8 mouse cellular contexts compared by ENCODE assay signal in genomic region chr14:24793375-24794285, GRCm38 (mm10).
DNase-seq lines count a peak whose midpoint lies in the region; ATAC-seq lines count a peak whose summit lies in the region.

No protein-coding gene starts in this region.

- H3K9ac ChIP-seq in kidney, embryonic 14.5 days (ENCODE audit: low read depth, low read length) = no peak overlapping the region
- no peak overlapping the region for H3K9ac ChIP-seq in forebrain, embryonic 15.5 days (replicated peaks)
- no peak overlapping the region for H3K9ac ChIP-seq in intestine, embryonic 15.5 days

- WGBS in kidney, embryonic 14.5 days = 38% methylated on average over 10 of the region's 10 CpGs
- WGBS in forebrain, embryonic 15.5 days = 34% methylated on average over 10 of the region's 10 CpGs
- 50% methylated on average over 10 of the region's 10 CpGs for WGBS in intestine, embryonic 15.5 days

- no peak overlapping the region for H3K4me2 ChIP-seq in kidney, embryonic 14.5 days (replicated peaks; ENCODE audit: low read depth, low read length)
- H3K4me2 ChIP-seq in forebrain, embryonic 15.5 days (replicated peaks) = no peak overlapping the region
- H3K4me2 ChIP-seq in intestine, embryonic 15.5 days (replicated peaks) = no peak overlapping the region

- no peaks in the 10 kb centered on the region for H3K9me3 ChIP-seq in kidney, embryonic 14.5 days (ENCODE audit: control insufficient read depth, low read length)
- no peaks in the 10 kb centered on the region for H3K9me3 ChIP-seq in forebrain, embryonic 15.5 days
- no peaks in the 10 kb centered on the region for H3K9me3 ChIP-seq in intestine, embryonic 15.5 days

- no peak for DNase-seq in kidney, adult 11 months
- DNase-seq in brain, adult 2 months (ENCODE audit: low read depth, low spot score) = peak; percentile 97
- DNase-seq in ovary, postnatal 14 days (ENCODE audit: low spot score) = peak; percentile 46
- no peak for DNase-seq in right cerebral cortex, postnatal 14 days
- DNase-seq in spleen, postnatal 4 days (ENCODE audit: low spot score in 2 of 2) = no peak

- ATAC-seq in kidney, embryonic 14.5 days (ENCODE audit: low FRiP score, low TSS enrichment) = no peak
- ATAC-seq in forebrain, embryonic 15.5 days (replicated peaks) = peak; percentile 93
- ATAC-seq in intestine, embryonic 15.5 days = peak; percentile 45; the same call in 1 of the 2 replicates

- H3K4me3 ChIP-seq in kidney, embryonic 14.5 days (ENCODE audit: low read length) = no peak overlapping the region
- no peak overlapping the region for H3K4me3 ChIP-seq in forebrain, embryonic 15.5 days
- H3K4me3 ChIP-seq in intestine, embryonic 15.5 days (replicated peaks) = no peak overlapping the region

- H3K4me1 ChIP-seq in kidney, embryonic 14.5 days (ENCODE audit: control insufficient read depth, insufficient read depth, low read length) = peaks cover 7% of the 10 kb centered on the region; the same call in 1 of the 2 replicates
- H3K4me1 ChIP-seq in forebrain, embryonic 15.5 days = peaks cover 16% of the 10 kb centered on the region
- H3K4me1 ChIP-seq in intestine, embryonic 15.5 days (replicated peaks) = 0 out of 2 replicates have a peak, but pooled peaks cover 6% of the 10 kb centered on the region

- H3K27ac ChIP-seq in kidney, embryonic 14.5 days (ENCODE audit: low read depth, low read length) = peak overlapping the region; percentile 42; the same call in 1 of the 2 replicates
- H3K27ac ChIP-seq in forebrain, embryonic 15.5 days (replicated peaks) = peak overlapping the region; percentile 82
- no peak overlapping the region for H3K27ac ChIP-seq in intestine, embryonic 15.5 days

- H3K27me3 ChIP-seq in kidney, embryonic 14.5 days (ENCODE audit: control insufficient read depth, insufficient read depth, low read length) = no peaks in the 10 kb centered on the region
- no peaks in the 10 kb centered on the region for H3K27me3 ChIP-seq in forebrain, embryonic 15.5 days
- no peaks in the 10 kb centered on the region for H3K27me3 ChIP-seq in intestine, embryonic 15.5 days (replicated peaks)

- no peaks in the 10 kb centered on the region for H3K36me3 ChIP-seq in kidney, embryonic 14.5 days (ENCODE audit: control insufficient read depth, insufficient read depth, low read length)
- H3K36me3 ChIP-seq in forebrain, embryonic 15.5 days = no peaks in the 10 kb centered on the region
- no peaks in the 10 kb centered on the region for H3K36me3 ChIP-seq in intestine, embryonic 15.5 days

Comparison
In these comparisons a context has a peak if more than half of its experiments do, and no peak if none do; other contexts are left out.
1. DNase-seq: peak in brain, adult 2 months (single experiment) and ovary, postnatal 14 days (single experiment); none in kidney, adult 11 months (single experiment), right cerebral cortex, postnatal 14 days (single experiment) and spleen, postnatal 4 days (0 of 2).